Mouse (Mus musculus) cerebellum, postnatal 36 days (tissue): Measurements from ENCODE around the gene Brca1.
"Not testable (repeated sequence)": the region's sequence is repeated elsewhere in the genome, so short reads cannot be mapped to it uniquely, and the experiment has no call there.

Source experiments
- DNase-seq, 2 experiments: peaks; one replicate each; pipeline ENCODE4 v3.0.0; 2021 to 2022; ENCODE audit warnings: mixed read lengths in 2 of 2

Gene Brca1

GRCm38 (mm10) chr11:101448274-101448746 lies 103.4 kb downstream of the Brca1 start, which contains the start of gene Ifi35:
Gene Ifi35, plus strand, starts transcription at chr11:101448407.
- no peak for DNase-seq

- DNase-seq, result no peak
Measured at GRCm38 (mm10) chr11:101447786-101448185, 104.0 kb downstream of the Brca1 start.

DNA sequence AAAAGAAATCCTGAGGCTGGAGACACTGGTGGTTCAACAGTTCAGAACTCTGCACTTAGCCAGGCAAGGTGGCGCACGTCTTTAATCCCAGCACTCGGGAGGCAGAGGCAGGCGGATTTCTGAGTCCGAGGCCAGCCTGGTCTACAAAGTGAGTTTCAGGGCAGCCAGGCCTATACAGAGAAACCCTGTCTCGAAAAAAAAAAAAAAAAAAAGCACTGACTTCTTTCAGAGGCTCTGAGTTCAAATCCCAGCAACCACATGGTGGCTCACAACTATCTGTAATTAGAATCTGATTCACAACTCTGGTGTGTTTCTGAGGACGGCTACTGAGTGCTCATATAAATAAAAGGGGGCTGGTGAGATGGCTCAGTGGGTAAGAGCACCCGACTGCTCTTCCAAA lies 104.9 kb downstream of the Brca1 start:
- DNase-seq, result not testable (repeated sequence)

DNA sequence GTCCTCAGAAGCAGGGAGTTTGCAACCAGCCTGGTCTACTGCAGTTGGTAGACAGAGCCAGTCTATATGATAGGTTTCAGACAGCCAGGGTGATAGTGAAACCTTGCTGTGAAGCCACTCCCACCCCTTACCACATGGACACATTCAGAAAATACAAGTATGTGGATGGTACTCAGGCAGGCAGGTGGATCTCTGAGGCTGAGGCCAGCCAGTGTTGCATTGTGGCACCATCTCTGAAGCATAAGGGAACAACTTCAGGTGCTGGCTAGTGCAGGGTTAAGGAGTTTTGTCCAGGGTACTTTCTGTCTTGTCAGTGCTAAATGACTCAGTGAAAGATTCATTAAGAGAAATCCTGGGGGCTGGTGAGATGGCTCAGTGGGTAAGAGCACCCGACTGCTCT lies 105.4 kb downstream of the Brca1 start:
- DNase-seq, result no peak

- DNase-seq, result no peak
Measured at GRCm38 (mm10) chr11:101442760-101443159, 109.0 kb downstream of the Brca1 start.

DNA sequence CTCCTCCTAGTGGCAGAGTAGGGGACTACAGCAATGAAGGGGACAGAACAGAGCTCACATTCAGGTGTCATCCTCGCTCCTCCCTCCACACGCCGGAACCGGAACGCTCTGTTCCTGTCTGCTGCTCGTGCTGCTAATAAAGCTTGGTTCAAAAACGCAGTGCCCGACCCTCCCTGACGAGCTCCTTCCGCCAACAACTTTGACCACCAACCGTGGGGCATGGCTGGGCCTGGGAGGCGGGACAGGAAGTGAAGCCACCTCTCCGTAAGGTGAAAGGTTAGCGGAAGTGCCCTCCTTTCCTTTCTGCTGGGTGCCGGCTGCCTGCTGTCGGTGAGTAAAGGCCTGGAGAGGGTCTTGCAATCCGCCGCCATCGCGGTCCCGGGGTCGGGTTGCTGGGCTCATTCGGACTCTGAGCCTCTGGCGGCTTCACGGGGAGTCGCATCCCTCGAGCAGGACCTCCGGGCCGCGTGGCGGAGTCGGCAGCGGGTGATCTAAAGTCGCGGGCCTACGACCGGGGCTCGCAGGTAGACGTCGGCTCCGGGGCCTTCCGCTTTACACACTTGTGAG lies 109.5 kb downstream of the Brca1 start, which contains the start of gene Rpl27:
Rpl27 (plus strand) TSS at position 172 of the 567 bp plus-strand sequence.
- peak; percentile 97 to 98 for DNase-seq

- not testable (repeated sequence) for DNase-seq
Measured at GRCm38 (mm10) chr11:101441450-101442126, 110.2 kb downstream of the Brca1 start.
